Mouse (Mus musculus): Measurements from ENCODE around the gene Nap1l1.

GRCm38 (mm10) chr10:111540678-111541077 lies 67.7 kb downstream of the Nap1l1 start:
- no peak for TF ChIP-seq GATA1 (IDR thresholded peaks at IDR 0.05; ENCODE audit: borderline replicate concordance, low read length)
- no peak for TF ChIP-seq FLI1 (IDR thresholded peaks at IDR 0.05; ENCODE audit: low read length)
